Mouse (Mus musculus): ENCODE results near the gene Grm4.

GRCm38 (mm10) chr17:27453045-27453444 is 68.2 kb downstream of the Grm4 start:
- no peak for TF ChIP-seq CTCF (IDR thresholded peaks at IDR 0.05)
- TF ChIP-seq EP300 (IDR thresholded peaks at IDR 0.05; ENCODE audit: insufficient read depth, low read depth, low read length), result no peak
- TF ChIP-seq POLR2A (IDR thresholded peaks at IDR 0.05; ENCODE audit: insufficient read depth, low read depth, low read length), result no peak

Measured in heart, adult 2 months (tissue).